Mouse (Mus musculus) lung, postnatal 25 days (tissue): ENCODE data around the gene Ccdc188.
"Not testable (repeated sequence)": the region's sequence is repeated elsewhere in the genome, so short reads cannot be mapped to it uniquely, and the experiment has no call there.

ENCODE experiments used
- DNase-seq: peaks from one replicate; pipeline ENCODE4 v3.0.0; 2022; ENCODE audit warnings: low spot score

The Ccdc188 gene

GRCm38 (mm10) chr16:18217579-18217978 lies at the start of gene Ccdc188:
TSS of gene Ccdc188 (plus strand) at chr16:18217879.
- no peak for DNase-seq

GRCm38 (mm10) chr16:18169156-18169555 lies 48.5 kb upstream of the Ccdc188 start:
- no peak for DNase-seq

DNA sequence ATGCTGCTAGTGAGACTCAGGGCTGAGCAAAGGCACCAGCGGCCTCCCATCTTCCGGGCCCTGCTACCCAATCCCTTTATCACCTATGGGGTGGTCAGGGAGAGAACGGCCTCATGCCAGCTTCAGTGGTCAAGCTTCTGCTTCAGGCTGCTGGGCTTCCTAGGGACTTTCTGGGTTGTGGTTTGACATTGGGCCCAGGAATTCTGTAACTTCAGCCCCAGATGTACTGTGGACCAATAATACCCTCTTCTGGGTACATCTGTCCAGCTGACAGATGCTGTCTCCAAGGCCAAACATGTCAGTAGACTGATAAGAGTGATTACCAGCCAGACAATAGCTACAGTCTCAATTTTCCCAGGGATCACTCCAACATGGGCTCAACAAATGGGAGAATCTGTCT lies 47.9 kb upstream of the Ccdc188 start:
- DNase-seq, result no peak

GRCm38 (mm10) chr16:18172266-18172855 lies 45.3 kb upstream of the Ccdc188 start:
- peak; percentile 61 for DNase-seq

DNA sequence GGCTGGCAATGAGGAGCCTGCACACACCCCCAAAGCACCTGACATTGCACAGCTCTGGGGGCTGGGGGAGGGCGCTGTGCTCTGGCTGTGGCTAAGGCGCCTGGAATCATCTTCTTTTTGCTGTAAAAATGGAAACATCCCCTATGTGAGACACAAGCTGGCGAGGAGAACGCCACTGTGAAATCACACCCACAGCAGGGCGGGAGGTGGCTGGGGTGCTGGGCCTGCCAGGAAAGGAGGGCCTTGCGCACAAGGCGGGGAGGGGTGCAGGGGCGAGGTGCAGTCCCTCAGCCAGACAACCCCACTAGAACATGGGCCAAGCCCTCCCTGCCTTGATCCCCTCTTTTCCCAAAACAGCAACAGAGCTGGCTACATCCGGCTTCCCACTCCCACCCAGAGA lies 44.4 kb upstream of the Ccdc188 start:
- no peak for DNase-seq

- DNase-seq, result no peak
These were observed 43.9 kb upstream of the Ccdc188 start for GRCm38 (mm10) chr16:18173788-18174187.

DNA sequence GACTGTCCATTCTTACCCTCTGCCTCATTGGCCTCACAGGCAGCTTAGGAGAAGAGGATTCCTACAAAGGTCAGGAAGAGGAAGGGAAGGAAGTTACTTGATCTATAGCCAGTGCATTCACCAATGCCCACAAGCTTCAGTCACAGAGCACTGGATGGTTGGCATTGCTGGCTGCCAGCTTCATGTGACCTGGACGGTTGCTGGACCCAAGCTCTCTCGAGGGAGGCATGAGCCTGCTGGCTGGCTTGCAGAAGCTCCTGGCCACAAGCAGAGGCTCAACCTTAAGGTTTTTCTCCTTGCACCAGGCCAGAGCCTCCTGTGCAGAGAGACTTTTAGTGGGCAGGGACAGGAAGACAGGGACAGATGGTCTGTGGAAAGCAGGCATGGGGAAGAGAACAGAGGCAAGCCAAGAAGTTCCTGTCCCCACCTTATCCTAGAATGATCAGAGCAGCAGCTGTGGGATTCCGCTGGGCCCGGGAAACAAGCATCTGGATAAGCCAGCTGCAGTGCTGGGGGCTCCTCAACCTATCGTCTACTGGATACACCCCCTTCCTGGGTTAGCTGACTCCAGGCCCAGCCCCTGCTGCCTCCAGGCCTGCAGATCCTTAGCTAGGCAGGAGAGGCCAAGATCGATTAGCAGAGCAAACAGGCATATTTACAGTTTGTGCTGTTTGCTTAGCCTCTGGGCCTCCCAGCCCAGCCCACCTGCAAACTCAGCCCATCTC lies 41.7 kb upstream of the Ccdc188 start:
- no peak for DNase-seq

GRCm38 (mm10) chr16:18176758-18177157 lies 40.9 kb upstream of the Ccdc188 start:
- no peak for DNase-seq

GRCm38 (mm10) chr16:18179591-18179990 lies 38.1 kb upstream of the Ccdc188 start:
- no peak for DNase-seq

- no peak for DNase-seq
These were observed 36.3 kb upstream of the Ccdc188 start for GRCm38 (mm10) chr16:18181398-18181797.

DNA sequence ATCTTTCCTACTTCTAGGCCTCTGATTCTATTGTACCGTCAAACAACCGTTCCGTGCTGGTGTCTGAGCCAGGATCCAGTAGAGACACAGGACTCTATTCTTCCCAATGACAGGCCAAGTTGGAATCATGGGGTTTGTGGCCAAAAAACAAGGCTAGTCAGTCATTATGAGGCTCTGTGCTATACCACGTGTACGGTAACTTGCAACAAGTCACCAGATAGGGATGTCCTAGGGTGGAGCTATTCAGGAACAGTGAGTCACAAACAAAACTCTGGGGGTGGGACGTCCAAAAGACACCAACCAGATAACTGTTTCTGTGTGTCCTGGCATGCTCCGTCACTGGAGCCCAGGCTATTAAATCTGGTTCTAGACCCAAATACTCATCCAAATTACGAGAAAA lies 34.9 kb upstream of the Ccdc188 start:
- DNase-seq, result no peak

GRCm38 (mm10) chr16:18185715-18186449 lies 31.8 kb upstream of the Ccdc188 start:
- no peak for DNase-seq

- DNase-seq, result no peak
These were observed 30.9 kb upstream of the Ccdc188 start for GRCm38 (mm10) chr16:18186798-18187197.

- DNase-seq, result no peak
These were observed 30.5 kb upstream of the Ccdc188 start for GRCm38 (mm10) chr16:18187221-18187620.

GRCm38 (mm10) chr16:18191006-18191405 lies 26.7 kb upstream of the Ccdc188 start:
- DNase-seq, result no peak

DNA sequence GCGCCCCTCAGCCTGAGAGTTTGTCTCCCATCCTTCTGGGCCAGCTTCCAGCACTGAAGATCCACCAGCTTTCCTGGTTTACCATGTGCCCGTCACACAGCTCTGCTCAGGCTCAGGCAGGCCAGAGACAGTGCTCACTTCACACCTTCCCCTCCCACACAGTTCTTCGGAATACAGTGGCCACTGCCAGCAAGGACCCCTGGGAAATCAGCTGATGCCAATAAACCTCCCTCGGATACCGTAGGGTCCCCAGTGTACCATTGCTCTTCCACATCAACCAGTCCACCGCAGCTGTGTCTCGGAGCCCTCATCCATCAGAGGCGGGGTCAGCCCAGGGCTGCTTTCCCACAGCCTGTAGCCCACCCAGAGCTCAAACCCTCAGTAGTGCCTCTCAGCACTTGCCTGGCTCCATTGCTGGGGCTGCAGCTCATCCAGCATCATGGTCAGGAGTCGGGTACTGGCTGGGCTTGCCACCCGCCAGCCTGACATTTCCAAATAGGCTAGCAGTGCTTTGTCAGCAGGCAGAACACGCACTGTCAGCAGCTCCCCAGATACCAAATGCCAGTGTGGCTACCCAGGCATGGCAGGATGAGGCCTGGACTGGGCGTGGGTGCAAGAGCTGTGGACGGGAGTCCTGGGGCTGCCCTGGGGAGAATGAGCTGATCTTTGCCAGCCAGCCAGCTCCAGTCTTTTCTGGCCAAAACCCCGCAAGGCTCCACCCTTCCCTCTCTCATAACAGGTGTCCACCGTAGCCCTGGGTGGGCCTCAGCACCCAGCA lies 23.3 kb upstream of the Ccdc188 start:
- no peak for DNase-seq

GRCm38 (mm10) chr16:18195068-18195467 lies 22.6 kb upstream of the Ccdc188 start:
- peak; percentile 12 for DNase-seq

DNA sequence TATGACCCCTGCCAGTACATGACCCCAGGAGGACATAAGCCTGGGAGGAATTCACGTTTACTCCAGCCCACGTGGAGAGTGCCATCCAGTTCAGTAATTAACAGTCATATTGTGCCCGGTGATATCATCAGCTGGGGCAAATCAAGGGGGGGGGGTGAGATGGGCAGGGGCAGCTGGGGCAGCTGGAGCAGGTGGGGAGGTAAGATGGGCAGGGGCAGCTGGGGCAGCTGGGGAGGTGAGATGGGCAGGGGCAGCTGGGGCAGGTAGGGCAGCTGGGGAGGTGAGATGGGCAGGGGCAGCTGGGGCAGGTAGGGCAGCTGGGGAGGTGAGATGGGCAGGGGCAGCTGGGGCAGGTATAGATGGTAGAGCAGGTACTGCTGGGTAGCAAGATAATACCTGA lies 22.1 kb upstream of the Ccdc188 start:
- DNase-seq, result not testable (repeated sequence)

DNA sequence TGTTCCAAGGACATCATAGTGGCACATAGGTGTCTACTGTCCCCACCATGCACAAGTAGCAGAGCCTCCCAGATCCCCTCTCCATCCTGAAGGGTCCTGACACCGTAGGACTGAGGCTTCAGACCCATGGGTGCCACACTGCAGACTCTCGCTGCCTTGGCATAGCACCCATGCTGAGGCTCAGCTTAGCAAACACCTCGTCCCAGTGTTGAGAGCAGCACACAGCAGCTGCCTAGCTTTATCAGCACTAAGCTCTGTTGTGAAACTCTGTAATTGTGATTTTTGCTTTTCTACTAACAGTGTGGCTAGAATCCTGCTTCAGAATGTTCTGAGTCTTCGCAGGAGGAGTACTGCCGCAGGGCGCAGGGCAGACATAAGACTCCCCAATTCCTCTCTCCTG lies 19.8 kb upstream of the Ccdc188 start:
- DNase-seq, result no peak

DNA sequence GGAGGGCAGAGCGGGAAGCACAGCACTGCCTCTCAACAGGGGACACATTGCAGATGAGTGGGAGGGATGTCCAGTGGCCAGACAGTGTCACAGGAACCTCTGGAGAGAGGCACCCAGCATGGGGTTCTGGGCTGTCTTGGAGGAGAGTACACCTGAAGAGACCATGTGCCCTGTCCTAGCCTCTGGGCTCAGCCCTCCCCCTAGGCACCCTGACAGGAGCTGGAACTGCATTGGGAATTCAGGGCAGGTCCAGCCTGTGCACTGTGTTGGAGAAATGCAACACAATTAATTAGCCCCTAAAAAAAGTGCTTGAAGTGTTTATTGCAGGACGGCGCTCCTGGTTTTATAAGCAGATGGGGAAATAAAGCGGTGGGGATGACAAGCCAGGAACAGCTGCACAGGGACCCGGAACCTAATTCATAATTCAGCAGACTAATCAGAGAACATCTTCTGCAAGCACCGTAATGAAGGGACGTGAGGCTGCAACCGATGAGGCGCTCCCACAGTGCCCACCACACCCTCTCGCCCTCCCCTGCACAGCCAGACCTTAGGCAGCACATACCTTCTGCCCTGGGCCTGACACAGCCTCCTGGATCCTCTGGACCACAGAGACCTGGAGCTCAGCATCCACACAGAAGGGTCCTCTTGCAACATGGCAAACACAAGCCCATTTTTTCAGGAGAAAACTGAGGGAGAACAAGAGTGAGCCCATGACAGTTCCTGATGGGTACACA lies 19.1 kb upstream of the Ccdc188 start:
- DNase-seq, result no peak

DNA sequence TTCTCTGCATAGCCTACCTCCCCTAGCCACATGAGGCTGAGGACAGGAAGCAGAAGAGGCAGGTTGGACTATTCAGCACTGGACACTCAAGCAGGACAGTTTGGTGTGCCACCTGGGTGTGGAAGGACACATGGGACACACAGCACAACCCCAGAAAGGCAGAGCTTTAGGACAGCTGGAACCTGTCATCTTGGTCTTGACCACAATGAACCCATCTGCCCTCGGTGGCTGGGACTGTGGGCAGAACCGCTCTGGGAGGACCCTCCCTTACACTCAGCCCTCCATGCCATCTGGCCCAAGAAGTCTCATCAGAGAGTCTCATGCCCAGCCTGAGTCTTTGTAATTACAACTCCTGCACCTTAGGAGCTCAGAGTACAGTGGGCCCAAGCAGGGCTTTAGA lies 17.6 kb upstream of the Ccdc188 start:
- no peak for DNase-seq

DNA sequence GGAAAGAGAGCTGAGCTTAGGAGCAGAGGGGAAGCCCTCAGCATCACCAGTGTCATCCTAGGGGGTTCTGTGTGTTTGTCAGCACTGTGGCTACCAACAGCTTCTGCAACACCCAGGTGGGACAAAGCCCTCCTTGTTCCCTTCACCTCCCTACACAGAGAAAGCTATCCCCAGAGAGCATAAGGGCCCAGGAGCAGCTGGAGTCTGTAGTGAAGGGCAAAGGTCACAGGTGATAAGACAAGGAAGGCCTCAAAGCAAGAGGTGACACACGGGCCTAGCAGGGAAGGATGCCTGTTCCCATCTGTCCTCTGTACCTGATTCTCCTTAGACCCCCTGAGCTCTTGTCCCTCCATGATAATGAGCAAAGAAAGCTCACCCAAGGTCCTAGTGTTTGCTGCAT lies 16.1 kb upstream of the Ccdc188 start:
- DNase-seq, result no peak
